Mouse (Mus musculus): ENCODE measurements around the gene Fer. TPM values are rescaled to one million over a fixed set of nuclear protein-coding genes. Genes with fewer than 3 reads are reported as not detected.

The Fer gene
- polyA plus RNA-seq, 1 experiment from 2014 or later = 29.7 TPM

DNA sequence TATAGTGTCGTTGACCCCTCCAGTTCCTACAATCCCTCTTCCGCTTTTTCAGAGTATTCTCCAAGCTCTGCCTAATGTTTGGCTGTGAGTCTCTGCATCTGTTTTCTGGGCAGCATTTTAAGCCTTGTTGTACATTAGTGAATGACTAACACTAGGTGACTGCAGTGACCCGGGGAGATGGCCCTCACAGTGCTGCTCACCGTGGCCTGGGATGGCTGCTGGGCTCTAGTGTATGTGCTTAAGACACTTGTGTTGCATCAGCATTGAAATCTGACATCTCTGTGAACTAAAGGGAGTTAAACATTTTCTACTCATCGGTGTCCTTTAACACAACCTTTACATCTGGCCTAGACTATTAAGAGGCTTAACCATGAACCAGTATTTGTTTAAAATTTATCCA is 264.0 kb downstream of the Fer start:
- no peak for ATAC-seq (ENCODE audit: insufficient read depth, low FRiP score)

GRCm38 (mm10) chr17:64129750-64130149 is 266.9 kb downstream of the Fer start:
- Histone ChIP-seq H3K27ac (ENCODE audit: low read length) (no peak overlapping the region), H3K27me3 (ENCODE audit: control insufficient read depth, insufficient read depth, low read length) (no peaks in the 10 kb centered on the region), H3K4me1 (ENCODE audit: control insufficient read depth, insufficient read depth, low read length) (no peaks in the 10 kb centered on the region), H3K9me3 (replicated peaks; ENCODE audit: control insufficient read depth, low read length) (no peaks in the 10 kb centered on the region), H3K9ac (ENCODE audit: low read length) (no peak overlapping the region), H3K36me3 (ENCODE audit: control insufficient read depth, insufficient read depth, low read length) (no peaks in the 10 kb centered on the region), H3K4me3 (replicated peaks; ENCODE audit: low read length) (no peak overlapping the region), H3K4me2 (ENCODE audit: low read depth, low read length) (no peak overlapping the region)
- no peak for ATAC-seq (ENCODE audit: insufficient read depth, low FRiP score)
- 41% methylated on average over 2 of the region's 2 CpGs for WGBS

More for the DNA sequence above, 264.0 kb downstream of the Fer start:
- Histone ChIP-seq H3K4me2 (ENCODE audit: low read depth, low read length) (no peak overlapping the region), H3K27ac (ENCODE audit: low read length) (no peak overlapping the region), H3K4me3 (replicated peaks; ENCODE audit: low read length) (no peak overlapping the region), H3K36me3 (ENCODE audit: control insufficient read depth, insufficient read depth, low read length) (no peaks in the 10 kb centered on the region), H3K27me3 (ENCODE audit: control insufficient read depth, insufficient read depth, low read length) (no peaks in the 10 kb centered on the region), H3K9me3 (replicated peaks; ENCODE audit: control insufficient read depth, low read length) (no peaks in the 10 kb centered on the region), H3K4me1 (ENCODE audit: control insufficient read depth, insufficient read depth, low read length) (no peaks in the 10 kb centered on the region), H3K9ac (ENCODE audit: low read length) (no peak overlapping the region)
- WGBS = 68% methylated on average over 5 of the region's 5 CpGs

GRCm38 (mm10) chr17:64130356-64130755 is 267.5 kb downstream of the Fer start:
- no peaks in the 10 kb centered on the region for H3K27me3 ChIP-seq (ENCODE audit: control insufficient read depth, insufficient read depth, low read length)
- no peak overlapping the region for H3K4me2 ChIP-seq (ENCODE audit: low read depth, low read length)
- 66% methylated on average over 3 of the region's 3 CpGs for WGBS
- H3K4me3 ChIP-seq (replicated peaks; ENCODE audit: low read length) = no peak overlapping the region
- no peaks in the 10 kb centered on the region for H3K9me3 ChIP-seq (replicated peaks; ENCODE audit: control insufficient read depth, low read length)
- H3K9ac ChIP-seq (ENCODE audit: low read length) = no peak overlapping the region
- H3K4me1 ChIP-seq (ENCODE audit: control insufficient read depth, insufficient read depth, low read length) = no peaks in the 10 kb centered on the region
- no peaks in the 10 kb centered on the region for H3K36me3 ChIP-seq (ENCODE audit: control insufficient read depth, insufficient read depth, low read length)
- no peak overlapping the region for H3K27ac ChIP-seq (ENCODE audit: low read length)
- ATAC-seq (ENCODE audit: insufficient read depth, low FRiP score) = no peak

- Histone ChIP-seq H3K4me1 (ENCODE audit: control insufficient read depth, insufficient read depth, low read length) (no peaks in the 10 kb centered on the region), H3K4me3 (replicated peaks; ENCODE audit: low read length) (no peak overlapping the region), H3K27ac (ENCODE audit: low read length) (no peak overlapping the region), H3K9me3 (replicated peaks; ENCODE audit: control insufficient read depth, low read length) (no peaks in the 10 kb centered on the region), H3K36me3 (ENCODE audit: control insufficient read depth, insufficient read depth, low read length) (no peaks in the 10 kb centered on the region), H3K27me3 (ENCODE audit: control insufficient read depth, insufficient read depth, low read length) (no peaks in the 10 kb centered on the region), H3K4me2 (ENCODE audit: low read depth, low read length) (no peak overlapping the region), H3K9ac (ENCODE audit: low read length) (no peak overlapping the region)
- 63% methylated on average over 6 of the region's 6 CpGs for WGBS
- ATAC-seq (ENCODE audit: insufficient read depth, low FRiP score) = no peak
Observed at GRCm38 (mm10) chr17:64132183-64132582, 269.3 kb downstream of the Fer start.

DNA sequence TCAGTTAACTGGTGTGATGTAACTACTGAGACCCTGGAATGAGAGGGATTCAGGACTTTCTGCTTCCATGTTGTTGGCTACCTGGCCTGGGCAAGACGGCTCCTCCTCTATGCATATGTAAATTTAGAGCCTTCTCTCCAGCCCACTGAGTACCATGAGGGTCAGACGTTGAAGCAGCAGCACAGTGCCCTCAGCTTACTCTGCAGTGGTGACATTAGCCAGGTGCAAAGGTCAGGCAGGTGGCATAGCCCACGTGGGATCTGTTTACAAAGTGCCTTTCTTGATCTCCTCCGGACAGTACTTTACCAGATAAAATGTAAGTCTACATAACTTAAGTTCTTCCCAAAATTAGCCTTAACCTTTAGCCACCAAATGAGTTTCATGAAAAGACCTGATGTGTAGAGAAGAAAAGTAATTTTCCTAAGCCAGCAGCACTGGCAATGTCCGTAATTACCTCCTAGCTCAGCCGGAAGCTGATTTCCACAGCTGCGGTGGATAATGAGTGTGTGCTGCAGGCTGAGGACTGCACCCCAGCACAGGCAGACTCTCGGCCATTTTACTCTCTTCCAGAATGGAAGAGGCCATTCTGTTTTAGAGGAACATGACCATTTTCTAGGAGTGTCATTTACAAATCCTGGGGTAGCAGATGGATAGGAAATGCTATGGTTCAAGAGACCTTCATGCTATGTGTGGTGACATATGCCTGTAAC is 273.2 kb downstream of the Fer start:
- no peak for ATAC-seq (ENCODE audit: insufficient read depth, low FRiP score)
- Histone ChIP-seq H3K36me3 (ENCODE audit: control insufficient read depth, insufficient read depth, low read length) (peaks cover 17% of the 10 kb centered on the region), H3K27ac (ENCODE audit: low read length) (no peak overlapping the region), H3K9ac (ENCODE audit: low read length) (no peak overlapping the region), H3K4me1 (ENCODE audit: control insufficient read depth, insufficient read depth, low read length) (no peaks in the 10 kb centered on the region), H3K9me3 (replicated peaks; ENCODE audit: control insufficient read depth, low read length) (no peaks in the 10 kb centered on the region), H3K4me2 (ENCODE audit: low read depth, low read length) (no peak overlapping the region), H3K27me3 (ENCODE audit: control insufficient read depth, insufficient read depth, low read length) (no peaks in the 10 kb centered on the region), H3K4me3 (replicated peaks; ENCODE audit: low read length) (no peak overlapping the region)
- 44% methylated on average over 8 of the region's 8 CpGs for WGBS

GRCm38 (mm10) chr17:64138036-64138717 is 275.3 kb downstream of the Fer start:
- 75% methylated on average over 8 of the region's 8 CpGs for WGBS
- H3K27ac ChIP-seq (ENCODE audit: low read length) = no peak overlapping the region
- H3K36me3 ChIP-seq (ENCODE audit: control insufficient read depth, insufficient read depth, low read length) = peaks cover 17% of the 10 kb centered on the region
- ATAC-seq (ENCODE audit: insufficient read depth, low FRiP score) = no peak
- no peak overlapping the region for H3K9ac ChIP-seq (ENCODE audit: low read length)
- no peak overlapping the region for H3K4me3 ChIP-seq (replicated peaks; ENCODE audit: low read length)
- H3K9me3 ChIP-seq (replicated peaks; ENCODE audit: control insufficient read depth, low read length) = no peaks in the 10 kb centered on the region
- no peaks in the 10 kb centered on the region for H3K27me3 ChIP-seq (ENCODE audit: control insufficient read depth, insufficient read depth, low read length)
- no peaks in the 10 kb centered on the region for H3K4me1 ChIP-seq (ENCODE audit: control insufficient read depth, insufficient read depth, low read length)
- no peak overlapping the region for H3K4me2 ChIP-seq (ENCODE audit: low read depth, low read length)

GRCm38 (mm10) chr17:64139231-64139915 is 276.5 kb downstream of the Fer start:
- Histone ChIP-seq H3K4me1 (ENCODE audit: control insufficient read depth, insufficient read depth, low read length) (no peaks in the 10 kb centered on the region), H3K27ac (ENCODE audit: low read length) (no peak overlapping the region), H3K9ac (ENCODE audit: low read length) (no peak overlapping the region), H3K36me3 (ENCODE audit: control insufficient read depth, insufficient read depth, low read length) (peaks cover 17% of the 10 kb centered on the region), H3K9me3 (replicated peaks; ENCODE audit: control insufficient read depth, low read length) (no peaks in the 10 kb centered on the region), H3K4me2 (ENCODE audit: low read depth, low read length) (no peak overlapping the region), H3K4me3 (replicated peaks; ENCODE audit: low read length) (no peak overlapping the region), H3K27me3 (ENCODE audit: control insufficient read depth, insufficient read depth, low read length) (no peaks in the 10 kb centered on the region)
- no peak for ATAC-seq (ENCODE audit: insufficient read depth, low FRiP score)
- WGBS = 90% methylated on average over 11 of the region's 11 CpGs

DNA sequence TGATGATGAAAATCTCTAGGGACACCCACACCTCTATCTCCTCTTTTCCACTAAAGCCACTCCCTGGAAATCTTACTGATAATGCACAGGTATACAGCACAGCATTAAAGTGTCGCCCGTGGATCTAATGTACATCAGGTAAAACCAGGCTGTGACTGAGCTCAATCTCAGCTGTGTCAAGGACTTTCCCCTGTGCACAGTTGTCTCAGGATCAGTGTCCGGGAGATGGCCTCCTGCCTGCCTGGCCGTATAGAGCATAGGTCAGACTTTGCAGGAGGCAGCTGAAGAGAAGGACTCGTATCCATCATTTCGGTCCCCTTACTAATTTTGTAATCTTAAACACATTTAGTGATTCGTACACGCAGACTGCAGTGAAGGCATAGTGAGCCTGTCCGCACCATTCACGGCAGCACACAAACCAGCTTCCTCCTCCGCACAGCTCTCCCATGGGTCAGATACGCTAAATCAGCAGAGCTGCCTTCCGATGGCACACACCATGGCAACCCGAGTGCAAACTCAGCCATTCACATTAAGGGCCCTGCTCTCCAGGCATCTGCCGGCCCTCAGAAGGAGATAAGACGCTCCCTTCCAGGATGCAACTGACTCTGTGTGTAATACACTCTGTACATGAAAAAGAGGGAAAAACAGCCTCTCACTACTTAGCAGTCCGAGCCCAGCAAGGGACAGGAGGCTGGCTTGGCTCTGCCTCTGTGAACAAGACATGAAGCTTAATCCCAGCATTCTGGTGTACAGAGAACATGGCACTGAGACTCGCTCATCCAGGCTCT is 277.4 kb downstream of the Fer start:
- H3K27me3 ChIP-seq (ENCODE audit: control insufficient read depth, insufficient read depth, low read length) = no peaks in the 10 kb centered on the region
- H3K9me3 ChIP-seq (replicated peaks; ENCODE audit: control insufficient read depth, low read length) = no peaks in the 10 kb centered on the region
- no peak overlapping the region for H3K4me2 ChIP-seq (ENCODE audit: low read depth, low read length)
- no peak for ATAC-seq (ENCODE audit: insufficient read depth, low FRiP score)
- no peak overlapping the region for H3K4me3 ChIP-seq (replicated peaks; ENCODE audit: low read length)
- H3K4me1 ChIP-seq (ENCODE audit: control insufficient read depth, insufficient read depth, low read length) = no peaks in the 10 kb centered on the region
- no peak overlapping the region for H3K27ac ChIP-seq (ENCODE audit: low read length)
- peaks cover 17% of the 10 kb centered on the region for H3K36me3 ChIP-seq (ENCODE audit: control insufficient read depth, insufficient read depth, low read length)
- WGBS = 86% methylated on average over 18 of the region's 18 CpGs
- no peak overlapping the region for H3K9ac ChIP-seq (ENCODE audit: low read length)
